Mouse (Mus musculus) lung, embryonic 14.5 days (tissue): ENCODE results near the gene Dab2ip. TPM values are rescaled to one million over a fixed set of nuclear protein-coding genes. Genes with fewer than 3 reads are reported as not detected.
A peak's percentile ranks its signal among the peaks of the same experiment; 100 is the strongest.

Source experiments
- ATAC-seq: fragments of 200-750 bp; cut with Nextera tagmentation; 2 replicates; pipeline ENCODE4 v1.8.0; 2017; ENCODE audit warnings: mild to moderate bottlenecking, moderate TSS enrichment, moderate library complexity; ENCODE audit not compliant: insufficient read depth
- DNase-seq: peaks from one replicate; pipeline ENCODE4 v3.0.0-alpha.2; 2015
- H3K27ac ChIP-seq: fragments of 300-500 bp; sonication (generic); 2 replicates; pipeline ENCODE4 v1.5.1; 2014; ENCODE audit warnings: low read depth, mild to moderate bottlenecking, moderate library complexity
- H3K27me3 ChIP-seq: fragments of 300-500 bp; sonication (generic); 2 replicates; pipeline ENCODE4 v1.6.1; 2014; ENCODE audit warnings: low read length, control low read depth; ENCODE audit not compliant: insufficient read depth
- H3K36me3 ChIP-seq: fragments of 300-500 bp; sonication (generic); 2 replicates; pipeline ENCODE4 v1.6.1; 2014; ENCODE audit warnings: control low read depth; ENCODE audit not compliant: insufficient read depth
- H3K4me1 ChIP-seq: fragments of 300-500 bp; sonication (generic); 2 replicates; pipeline ENCODE4 v1.6.1; 2014; ENCODE audit warnings: antibody characterized with exemption, control low read depth; ENCODE audit not compliant: insufficient read depth
- H3K4me2 ChIP-seq: fragments of 300-500 bp; sonication (generic); 2 replicates; pipeline ENCODE4 v1.6.1; 2014; ENCODE audit warnings: mild to moderate bottlenecking
- H3K4me3 ChIP-seq: fragments of 300-500 bp; sonication (generic); 2 replicates; pipeline ENCODE4 v1.5.1; 2014; ENCODE audit warnings: low read depth, low read length
- H3K9ac ChIP-seq: fragments of 300-500 bp; sonication (generic); 2 replicates; pipeline ENCODE4 v1.6.1; 2014
- H3K9me3 ChIP-seq: fragments of 300-500 bp; sonication (generic); 2 replicates; pipeline ENCODE4 v1.6.1; 2016; ENCODE audit warnings: low read depth, low read length, control low read depth
- CTCF ChIP-seq: IDR thresholded peaks from 2 replicates; pipeline ENCODE4 v1.5.1; 2016; ENCODE audit warnings: antibody characterized with exemption, low read depth
- WGBS: fragments of 180-500 bp; shearing (Covaris S2); extraction: QIAGEN DNeasy Blood & Tissue Kit; methylation state at CpG from one replicate; pipeline ENCODE4 v1.1.7; 2014; 5-methylcytosine and 5-hydroxymethylcytosine counted together
- polyA plus RNA-seq: library from polyadenylated mRNA; unstranded; fragments of >200 nt; fragmentation: Nextera tagmentation; extraction: Ambion mirVana; gene quantifications from 2 replicates; pipeline ENCODE4 v1.2.1, GENCODE M21; 2014

The Dab2ip gene
- polyA plus RNA-seq, 1 experiment from 2014 or later: 61.4 TPM

- no peaks in the 10 kb centered on the region for H3K36me3 ChIP-seq
- H3K9me3 ChIP-seq: no peaks in the 10 kb centered on the region
- peaks cover 10% of the 10 kb centered on the region for H3K4me1 ChIP-seq
- WGBS: 21% methylated on average over 14 of the region's 14 CpGs
- peak; percentile 92 for ATAC-seq
- DNase-seq: peak; percentile 95
- peak overlapping the region; percentile 29; the same call in 1 of the 2 replicates for H3K4me2 ChIP-seq
- no peaks in the 10 kb centered on the region for H3K27me3 ChIP-seq
- peak overlapping the region; percentile 91 for H3K27ac ChIP-seq
- TF ChIP-seq CTCF: no peak
- H3K9ac ChIP-seq: no peak overlapping the region
- no peak overlapping the region for H3K4me3 ChIP-seq
These were observed 43.8 kb upstream of the Dab2ip start for GRCm38 (mm10) chr2:35514051-35514892.

- WGBS: 87% methylated on average over 14 of the region's 14 CpGs
- Histone ChIP-seq H3K27me3 (no peaks in the 10 kb centered on the region), H3K4me2 (no peak overlapping the region), H3K36me3 (no peaks in the 10 kb centered on the region), H3K27ac (no peak overlapping the region), H3K4me1 (no peaks in the 10 kb centered on the region), H3K4me3 (no peak overlapping the region), H3K9me3 (no peaks in the 10 kb centered on the region), H3K9ac (no peak overlapping the region)
- no peak for ATAC-seq
- TF ChIP-seq CTCF: no peak
- DNase-seq: no peak
These were observed 31.3 kb upstream of the Dab2ip start for GRCm38 (mm10) chr2:35526612-35527242.

GRCm38 (mm10) chr2:35529086-35529485 lies 29.0 kb upstream of the Dab2ip start:
- Histone ChIP-seq H3K9me3 (no peaks in the 10 kb centered on the region), H3K36me3 (no peaks in the 10 kb centered on the region), H3K9ac (no peak overlapping the region), H3K4me2 (no peak overlapping the region), H3K4me3 (no peak overlapping the region), H3K4me1 (no peaks in the 10 kb centered on the region), H3K27me3 (no peaks in the 10 kb centered on the region), H3K27ac (no peak overlapping the region)
- DNase-seq (no peak), ATAC-seq (no peak; the same call in 1 of the 2 replicates)
- WGBS: 72% methylated on average over 2 of the region's 2 CpGs
- TF ChIP-seq CTCF: no peak

GRCm38 (mm10) chr2:35529856-35530255 lies 28.2 kb upstream of the Dab2ip start:
- no peaks in the 10 kb centered on the region for H3K9me3 ChIP-seq
- no peak overlapping the region for H3K4me2 ChIP-seq
- no peak for TF ChIP-seq CTCF
- WGBS: 63% methylated on average over 4 of the region's 4 CpGs
- no peak for DNase-seq
- no peak overlapping the region for H3K4me3 ChIP-seq
- H3K36me3 ChIP-seq: no peaks in the 10 kb centered on the region
- H3K27me3 ChIP-seq: no peaks in the 10 kb centered on the region
- no peaks in the 10 kb centered on the region for H3K4me1 ChIP-seq
- H3K27ac ChIP-seq: no peak overlapping the region
- no peak for ATAC-seq
- H3K9ac ChIP-seq: no peak overlapping the region

GRCm38 (mm10) chr2:35530732-35531131 lies 27.3 kb upstream of the Dab2ip start:
- Histone ChIP-seq H3K4me3 (no peak overlapping the region), H3K4me1 (no peaks in the 10 kb centered on the region), H3K9ac (no peak overlapping the region), H3K27me3 (no peaks in the 10 kb centered on the region), H3K27ac (no peak overlapping the region), H3K4me2 (no peak overlapping the region), H3K36me3 (no peaks in the 10 kb centered on the region), H3K9me3 (no peaks in the 10 kb centered on the region)
- DNase-seq (no peak), ATAC-seq (no peak)
- no peak for TF ChIP-seq CTCF
- WGBS: 79% methylated on average over 10 of the region's 10 CpGs

- Histone ChIP-seq H3K9ac (no peak overlapping the region), H3K36me3 (no peaks in the 10 kb centered on the region), H3K4me1 (no peaks in the 10 kb centered on the region), H3K27ac (no peak overlapping the region), H3K27me3 (no peaks in the 10 kb centered on the region), H3K9me3 (no peaks in the 10 kb centered on the region), H3K4me2 (no peak overlapping the region), H3K4me3 (no peak overlapping the region)
- peak; percentile 76 for DNase-seq
- TF ChIP-seq CTCF: no peak
- WGBS: 57% methylated on average over 9 of the region's 9 CpGs
- ATAC-seq: no peak
These were observed 24.4 kb upstream of the Dab2ip start for GRCm38 (mm10) chr2:35533646-35534045.

- peak; percentile 98 for TF ChIP-seq CTCF
- no peak overlapping the region for H3K4me2 ChIP-seq
- no peaks in the 10 kb centered on the region for H3K9me3 ChIP-seq
- no peak overlapping the region for H3K9ac ChIP-seq
- ATAC-seq: peak; percentile 64; the same call in 1 of the 2 replicates
- H3K4me3 ChIP-seq: no peak overlapping the region
- DNase-seq: peak; percentile 94
- peak overlapping the region; percentile 32; the same call in 1 of the 2 replicates for H3K27ac ChIP-seq
- H3K36me3 ChIP-seq: no peaks in the 10 kb centered on the region
- 0 out of 2 replicates have a peak, but pooled peaks cover 2% of the 10 kb centered on the region for H3K4me1 ChIP-seq
- 7% methylated on average over 13 of the region's 13 CpGs for WGBS
- H3K27me3 ChIP-seq: no peaks in the 10 kb centered on the region
These were observed 18.6 kb upstream of the Dab2ip start for GRCm38 (mm10) chr2:35539276-35539972.
